Mouse (Mus musculus) cerebellum, adult 9-11 months (tissue): Measurements from ENCODE around the gene Slc30a7.
"Not testable (repeated sequence)": the region's sequence is repeated elsewhere in the genome, so short reads cannot be mapped to it uniquely, and the experiment has no call there.

ENCODE experiments used
- DNase-seq: peaks from one replicate; pipeline ENCODE4 v3.0.0; 2022

Slc30a7 gene

DNA sequence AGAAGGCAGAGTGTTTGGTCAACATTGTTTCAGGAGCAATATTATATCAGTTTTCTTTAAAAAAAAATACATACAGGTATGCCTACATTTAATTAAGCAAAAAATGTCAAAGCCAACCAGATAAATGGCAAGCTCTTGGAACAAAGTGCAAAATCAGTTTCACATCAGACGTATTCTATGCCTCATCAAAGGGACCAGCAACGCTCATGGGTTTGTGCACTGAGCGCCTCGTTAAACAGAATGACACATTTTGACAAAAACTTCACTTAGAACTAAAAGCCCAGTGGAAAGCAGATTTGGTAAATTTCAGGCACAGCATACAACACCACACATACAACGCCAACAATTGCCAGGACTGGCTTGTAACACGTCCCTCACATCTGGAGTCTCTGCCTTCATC, 62.8 kb downstream of the Slc30a7 start:
- no peak for DNase-seq

DNA sequence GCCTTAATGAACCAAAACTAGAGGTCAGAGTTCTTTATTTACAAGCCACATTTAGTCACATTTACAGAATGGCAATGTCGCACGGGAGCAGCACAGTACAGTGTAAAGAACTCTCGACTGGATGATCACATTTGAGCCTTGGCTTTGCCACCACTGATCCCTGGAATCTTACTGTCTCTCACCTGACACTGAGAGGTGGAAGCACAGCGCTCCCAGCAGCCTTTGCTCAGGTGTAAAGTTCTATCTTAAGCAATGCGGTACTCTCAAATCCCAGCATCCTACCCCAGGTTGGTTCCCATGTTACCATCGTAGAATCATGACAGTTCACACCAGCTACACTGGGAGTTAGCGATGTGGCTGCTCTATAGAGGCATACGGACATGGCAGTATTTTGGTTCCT, 65.7 kb downstream of the Slc30a7 start:
- DNase-seq, result no peak

DNA sequence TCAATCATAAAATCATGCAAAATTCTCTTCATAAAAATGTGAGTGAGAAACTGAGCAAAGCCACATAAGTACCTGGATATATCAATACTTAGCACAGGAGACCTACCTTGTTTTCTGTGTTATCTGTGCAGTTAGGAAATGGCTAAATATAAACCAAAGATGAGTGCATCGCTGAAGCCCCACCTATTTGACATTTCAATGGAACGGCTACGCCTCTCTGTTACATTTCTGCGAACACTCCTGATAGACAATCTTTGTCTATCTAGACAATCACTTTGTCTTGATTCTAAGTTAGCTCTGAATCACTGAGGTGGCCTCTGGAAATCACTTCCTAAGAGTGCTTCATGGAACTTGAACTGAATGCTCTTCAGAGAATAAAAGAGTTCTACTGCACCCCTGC, 66.7 kb downstream of the Slc30a7 start:
- DNase-seq, result no peak

DNA sequence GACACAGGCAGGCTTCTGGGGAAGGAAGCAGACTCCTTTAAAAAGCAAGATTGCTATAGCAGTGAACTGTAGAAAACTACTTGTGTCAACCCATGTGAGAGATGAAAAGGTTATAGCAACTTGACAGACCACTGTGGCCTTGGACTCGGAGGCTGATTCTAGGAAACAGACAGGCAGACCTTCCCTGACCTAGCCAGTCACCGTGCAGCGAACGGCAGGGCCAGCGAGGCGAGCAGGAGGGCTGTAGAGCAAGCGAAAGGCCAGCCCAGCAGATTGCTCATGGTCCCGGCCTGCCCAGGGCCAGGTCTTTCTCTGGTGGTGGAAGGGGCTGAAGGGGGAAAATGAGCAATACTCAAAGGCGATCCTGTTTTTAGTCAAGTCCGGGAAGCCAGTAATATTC, 69.4 kb downstream of the Slc30a7 start:
- DNase-seq, result no peak

DNA sequence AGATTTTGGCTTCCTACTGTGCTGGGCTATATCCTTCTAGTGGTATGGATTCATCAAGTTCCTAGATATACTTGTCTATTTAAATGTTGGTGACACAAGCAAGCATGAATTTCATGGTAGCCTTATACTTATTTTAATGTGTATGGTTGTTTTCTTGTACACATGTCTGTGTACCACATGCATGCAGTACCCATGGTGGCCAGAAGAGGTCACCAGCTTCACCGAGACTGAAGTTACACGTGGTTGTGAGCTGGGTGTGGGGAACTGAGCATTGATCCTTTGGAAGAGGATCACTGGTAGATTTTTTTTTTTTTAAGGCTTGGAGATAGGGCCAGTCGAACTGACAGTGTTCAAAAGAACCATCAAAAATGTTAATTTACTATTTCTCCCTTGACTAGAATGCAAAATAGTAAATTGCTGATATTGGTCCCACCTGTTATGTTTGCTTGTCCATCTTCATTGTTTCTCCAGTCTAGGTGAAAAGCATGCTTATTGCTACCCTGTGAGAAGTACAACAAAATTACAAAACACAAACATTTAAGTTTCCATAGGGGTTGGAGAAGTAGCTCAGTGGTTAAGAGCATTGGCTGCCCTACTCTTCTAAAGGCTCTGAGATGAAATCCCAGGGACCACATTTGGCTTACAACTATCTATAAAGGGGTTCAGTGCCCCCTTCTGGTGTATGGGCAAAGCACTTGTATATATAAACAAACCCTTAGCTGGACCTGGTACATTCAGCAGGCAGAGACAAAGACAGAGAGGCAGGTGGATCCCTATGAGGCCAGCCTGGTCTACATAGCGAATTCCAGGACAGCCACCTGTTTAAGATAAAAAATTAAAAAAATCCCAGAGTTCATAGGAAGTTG, 70.2 kb downstream of the Slc30a7 start:
- DNase-seq, result no peak

DNA sequence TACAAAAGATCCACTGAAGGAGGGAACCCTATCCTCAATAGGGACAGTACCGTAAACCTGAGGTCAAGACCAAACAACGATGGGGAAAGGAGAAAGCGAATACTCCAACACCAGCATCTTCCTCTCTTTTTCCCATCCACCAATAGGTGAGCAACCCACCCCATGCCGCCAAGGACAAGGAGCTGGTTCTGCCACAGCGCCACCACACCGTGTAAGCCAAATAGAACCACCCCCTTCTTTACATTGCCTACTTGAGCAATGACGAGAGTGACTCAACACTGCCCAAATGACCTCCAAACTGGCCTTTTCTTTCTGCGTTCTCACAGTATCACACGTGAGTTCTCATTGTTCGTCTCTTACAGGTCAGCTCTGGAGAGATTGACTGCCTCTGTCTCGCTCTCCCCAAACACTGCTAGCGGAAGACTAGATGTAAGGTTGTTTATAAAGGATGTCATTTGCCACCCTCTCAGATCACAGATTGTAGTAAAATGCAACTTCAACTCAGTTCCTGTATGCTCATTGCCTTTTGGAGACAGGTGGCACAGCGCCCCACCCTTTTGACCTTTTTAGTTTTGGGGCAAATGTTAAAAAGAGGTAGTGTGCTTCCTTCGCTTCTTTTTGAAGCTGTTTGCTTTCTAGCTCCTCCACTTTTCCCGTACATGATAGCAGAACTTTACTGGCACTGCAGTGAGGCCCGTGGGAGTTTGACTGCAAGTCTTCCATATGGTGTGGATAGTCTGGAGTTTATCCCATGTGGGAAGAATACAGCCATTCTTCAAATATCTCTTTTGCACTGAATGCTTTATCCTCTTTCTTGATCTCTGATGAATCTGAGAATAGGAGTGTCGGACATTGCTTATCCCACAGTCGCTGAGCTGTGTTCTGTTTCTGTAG, 73.7 kb downstream of the Slc30a7 start:
- no peak for DNase-seq

DNA sequence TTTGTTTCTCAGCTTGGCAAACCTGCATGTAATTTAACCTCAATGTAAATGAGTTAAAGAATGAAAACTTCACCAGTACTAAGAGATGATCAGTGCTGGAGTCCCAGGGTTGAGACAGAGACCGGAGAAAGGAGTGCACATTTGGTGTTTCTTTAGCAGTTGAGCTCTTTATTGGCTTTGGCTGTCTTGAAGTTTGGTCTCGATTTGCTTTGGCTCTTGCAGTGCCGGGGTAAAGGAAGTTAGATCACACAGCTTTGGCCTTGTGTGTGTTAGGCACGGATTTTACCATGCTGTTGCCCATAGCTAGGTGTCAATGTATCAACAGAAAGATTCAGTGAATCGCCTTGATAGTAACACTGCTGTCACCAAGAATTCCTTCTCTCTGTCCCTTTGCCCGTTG, 75.5 kb downstream of the Slc30a7 start:
- no peak for DNase-seq

DNA sequence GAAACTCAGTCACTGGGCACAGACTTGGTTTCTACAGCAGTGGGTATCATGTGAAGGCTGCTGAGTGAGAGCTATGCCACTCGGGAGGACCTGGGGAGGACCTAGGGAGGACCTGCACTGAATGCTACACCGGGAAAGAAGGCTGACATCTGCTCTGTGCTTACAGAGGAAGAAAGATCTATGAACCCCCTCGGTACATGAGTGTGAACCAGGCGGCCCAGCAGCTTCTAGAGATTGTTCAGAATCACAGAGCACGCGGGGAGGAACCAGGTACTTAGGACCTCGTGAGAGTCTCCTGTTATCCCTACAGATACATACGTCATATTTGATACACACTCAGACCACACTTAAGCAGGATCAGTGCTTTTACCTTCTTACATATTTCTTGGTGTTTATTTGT, 80.7 kb downstream of the Slc30a7 start:
- DNase-seq, result no peak

DNA sequence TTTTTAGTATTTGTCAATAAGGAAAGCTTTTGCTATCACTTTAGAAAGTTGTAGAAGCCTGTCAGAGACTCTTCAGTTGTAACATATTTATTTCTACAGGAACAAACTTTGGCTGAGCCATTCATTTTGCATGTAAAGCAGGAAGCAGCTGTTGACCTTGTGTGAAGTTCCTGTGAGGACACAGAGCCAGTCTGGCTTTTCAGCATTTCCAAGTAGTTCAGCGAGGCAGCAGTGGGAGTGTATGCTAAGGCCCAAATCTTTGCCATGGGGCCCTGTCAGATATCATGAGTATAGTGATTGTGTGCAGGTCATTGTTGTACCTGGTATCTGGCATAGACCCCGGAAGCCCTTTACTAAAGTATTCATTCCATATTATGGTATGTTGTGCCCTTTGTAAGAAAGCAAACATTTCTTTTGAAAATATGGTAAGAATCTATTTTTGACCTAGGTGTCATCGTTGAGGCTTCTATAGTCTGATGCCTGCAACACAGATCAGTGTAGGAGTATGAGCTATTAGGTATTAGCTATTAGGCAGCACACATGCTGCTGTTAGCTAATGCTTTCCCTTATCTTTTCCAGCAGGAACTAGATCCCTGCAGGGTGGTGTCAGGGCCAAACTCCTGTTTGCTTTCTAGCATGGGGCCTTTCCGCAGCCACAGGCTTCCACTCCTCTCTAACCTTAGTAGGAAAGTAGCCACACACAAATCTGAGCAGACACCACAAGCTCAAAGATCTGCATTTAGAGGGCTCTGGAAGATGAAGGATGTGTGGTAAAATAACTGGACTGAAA, 82.6 kb downstream of the Slc30a7 start:
- no peak for DNase-seq

DNA sequence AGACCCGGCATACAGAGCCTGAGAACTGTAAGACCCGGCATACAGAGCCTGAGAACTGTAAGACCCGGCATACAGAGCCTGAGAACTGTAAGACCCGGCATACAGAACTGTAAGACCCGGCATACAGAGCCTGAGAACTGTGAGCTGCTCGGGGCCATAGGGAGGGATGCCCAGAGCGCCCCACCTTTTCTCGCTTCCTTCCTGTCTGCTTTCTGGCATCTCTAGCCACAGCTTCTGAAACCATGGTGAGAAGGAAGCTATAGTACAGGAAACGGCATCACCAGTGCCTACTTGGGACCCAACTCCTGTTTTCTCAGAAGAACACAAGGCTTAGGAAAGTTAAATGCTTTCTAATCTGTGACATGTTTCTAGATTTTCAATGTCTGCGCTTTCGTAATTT, 99.8 kb downstream of the Slc30a7 start:
- DNase-seq, result not testable (repeated sequence)

DNA sequence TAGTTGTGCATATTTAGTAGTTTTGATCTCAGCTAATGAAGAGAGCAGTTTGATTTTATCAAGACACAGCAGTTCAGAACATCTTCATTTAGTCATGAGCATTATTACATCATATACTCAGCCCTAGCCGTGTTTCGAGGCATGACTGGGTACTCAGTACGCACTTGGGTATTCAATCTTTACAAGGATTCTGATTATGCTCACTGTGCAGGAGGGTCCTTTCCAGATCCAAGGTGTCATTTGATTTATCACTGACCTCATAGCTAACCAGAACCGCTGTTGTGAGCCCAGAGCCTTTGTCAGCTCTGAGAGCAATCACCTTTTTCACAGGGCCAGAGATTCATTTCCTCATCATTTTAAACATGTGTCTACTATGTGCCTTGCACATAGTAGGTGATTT, 101.6 kb downstream of the Slc30a7 start:
- DNase-seq, result no peak

DNA sequence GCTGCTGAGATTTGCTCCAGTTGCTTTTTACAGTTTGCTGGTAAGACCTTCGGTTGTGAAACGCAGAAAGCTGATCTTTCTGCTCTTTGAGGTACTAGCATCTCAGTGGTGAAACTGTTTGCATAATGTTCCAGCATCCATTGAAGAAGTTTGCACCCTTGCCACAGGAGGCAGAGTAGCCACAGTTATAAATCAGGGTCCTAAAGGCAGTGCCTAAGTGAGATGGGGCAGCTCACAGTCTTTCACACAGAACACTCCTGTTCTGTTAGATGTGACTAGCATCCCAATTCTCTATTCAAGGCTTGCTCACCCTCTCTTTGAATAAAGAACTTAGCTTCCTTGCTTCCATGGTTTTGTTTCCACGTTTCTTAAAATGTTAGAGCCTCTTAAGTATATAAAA, 102.1 kb downstream of the Slc30a7 start:
- no peak for DNase-seq

DNA sequence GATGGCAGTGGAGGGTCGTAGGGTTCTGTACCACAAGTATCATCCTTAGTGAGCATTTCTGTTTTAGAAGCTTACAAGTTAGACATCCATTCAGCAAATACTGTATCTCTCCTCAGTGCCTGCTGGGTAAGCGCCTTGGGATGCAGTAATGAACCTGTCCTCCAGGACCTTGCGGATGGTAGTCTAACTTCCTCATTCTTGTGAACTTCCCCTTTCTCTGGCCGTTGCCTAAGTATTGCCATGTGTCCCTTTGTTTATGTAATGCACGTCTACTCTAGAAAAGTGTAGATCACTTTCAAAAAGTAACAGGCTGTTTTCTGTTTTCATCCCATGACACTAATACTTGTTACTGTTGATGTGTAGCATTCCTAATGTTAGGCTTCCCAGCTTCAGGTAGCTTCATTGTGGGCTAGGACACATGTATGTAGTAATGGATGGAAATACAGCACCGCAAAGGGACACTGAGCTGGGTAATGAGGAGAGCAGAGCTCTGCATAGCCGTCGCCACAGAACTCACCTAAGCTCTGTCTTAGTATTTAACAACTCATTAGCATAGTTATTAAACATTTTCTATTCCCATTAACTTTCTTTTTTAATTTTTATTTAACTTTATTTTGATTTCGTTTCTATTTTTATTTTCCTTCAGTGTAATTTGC, 104.8 kb downstream of the Slc30a7 start:
- no peak for DNase-seq

DNA sequence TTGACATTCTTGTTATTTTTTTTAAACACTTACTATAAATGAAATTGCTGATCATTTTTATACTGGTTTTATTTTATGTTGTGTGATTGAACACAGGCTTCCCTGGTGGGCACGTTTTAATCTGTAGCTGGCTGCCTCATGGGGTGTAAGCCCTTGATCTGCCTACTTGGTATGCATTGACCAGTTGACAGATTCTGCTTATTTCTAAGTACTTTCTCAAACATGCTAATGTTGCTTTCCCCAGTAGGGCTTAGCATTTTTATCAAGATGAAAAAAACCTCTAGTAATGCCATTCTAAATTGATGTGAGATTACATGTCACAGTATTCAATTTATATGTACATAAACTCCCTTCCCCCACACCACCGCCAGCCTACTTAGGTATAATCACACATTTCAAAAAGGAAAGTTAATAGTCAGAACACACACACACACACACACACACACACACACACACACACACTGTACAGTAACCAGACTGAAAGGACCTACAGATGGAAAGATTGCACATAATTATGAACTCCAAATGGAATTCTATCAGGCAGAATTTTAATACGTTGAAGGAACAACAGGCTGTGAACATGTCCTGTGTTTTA, 108.8 kb downstream of the Slc30a7 start:
- DNase-seq, result no peak

DNA sequence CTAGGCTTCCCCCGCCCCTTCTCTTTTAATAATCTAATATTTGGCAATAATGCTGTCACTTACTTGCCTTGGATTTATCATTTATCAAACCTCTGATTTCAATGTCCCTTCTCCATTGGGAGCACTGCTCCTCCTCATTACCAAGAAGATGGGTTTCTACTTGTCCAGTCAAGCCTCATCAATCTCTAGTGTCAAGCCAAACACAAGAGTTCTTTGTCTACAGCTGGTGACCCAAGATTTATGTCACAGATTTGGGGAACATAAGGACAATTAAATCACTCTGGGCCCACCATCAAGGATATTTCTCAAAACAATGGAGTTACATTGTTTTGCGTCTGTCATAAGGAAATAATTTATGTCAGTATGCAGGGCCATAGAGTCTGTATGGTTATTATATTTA, 114.0 kb downstream of the Slc30a7 start:
- no peak for DNase-seq

DNA sequence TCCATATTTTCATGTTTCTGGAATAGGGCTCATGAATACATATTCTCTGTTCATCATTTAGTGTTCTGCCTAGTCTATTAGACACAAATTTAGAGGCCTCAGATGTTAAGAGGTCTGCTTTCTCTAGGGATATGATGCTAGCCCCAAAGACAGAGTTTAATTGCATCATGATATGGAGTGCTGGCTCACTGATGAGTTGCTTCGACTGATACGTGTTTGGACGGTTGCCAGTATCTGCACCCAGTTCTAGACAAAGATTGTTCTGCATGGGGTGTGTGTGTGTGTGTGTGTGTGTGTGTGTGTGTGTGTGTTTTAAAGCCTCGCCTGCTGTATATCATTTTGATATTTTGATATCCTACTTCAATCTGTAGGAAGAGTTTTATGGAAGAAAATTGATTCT, 114.9 kb downstream of the Slc30a7 start:
- DNase-seq, result no peak
